Mouse (Mus musculus) skeletal muscle tissue, postnatal 0 days (tissue): ENCODE results near the gene 4921511M17Rik. TPM values are rescaled to one million over a fixed set of nuclear protein-coding genes. Genes with fewer than 3 reads are reported as not detected.

Experiments used
- polyA plus RNA-seq: library from polyadenylated mRNA; unstranded; fragments of >200 nt; fragmentation: Nextera tagmentation; extraction: Ambion mirVana; gene quantifications from 2 replicates; pipeline ENCODE4 v1.2.1, GENCODE M21; 2015

4921511M17Rik gene
- not detected in 2 replicates for polyA plus RNA-seq

GRCm38 (mm10) chrX:154033727-154034126 lies at the start of gene 4921511M17Rik:
Gene 4921511M17Rik (minus strand): TSS chrX:154033827.

GRCm38 (mm10) chrX:154054939-154055338 lies 21.3 kb upstream of the 4921511M17Rik start, which contains the start of gene Gm10057:
Gene Gm10057 (minus strand): TSS chrX:154055039.

DNA sequence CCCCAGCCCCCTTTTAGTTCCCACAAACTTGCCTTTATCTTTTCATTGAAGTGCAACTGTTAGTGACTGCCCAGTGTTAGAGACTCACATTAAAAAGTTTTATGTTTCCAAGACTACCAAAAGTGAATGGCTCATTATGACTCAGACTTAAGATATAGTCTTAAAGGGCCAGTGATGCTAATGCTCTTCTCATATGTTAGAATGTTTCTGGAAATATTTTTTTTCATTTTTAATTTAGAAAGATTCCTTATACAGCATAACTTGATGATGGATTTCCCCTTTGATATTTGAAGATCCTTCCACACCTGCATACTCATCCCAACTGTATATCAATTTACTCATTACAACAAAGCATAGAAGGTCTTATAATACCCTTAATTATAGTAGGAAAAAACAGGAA lies 21.1 kb downstream of the 4921511M17Rik start, which contains the start of gene Samt1:
TSS of gene Samt1 (minus strand) at position 101 of the 400 bp plus-strand sequence.

Other genes with a start within 250 kb of the 4921511M17Rik start
- 2.0 and 2.1 TPM in 2 replicates for gene Spin2c, start 201.6 kb downstream of the 4921511M17Rik start, polyA plus RNA-seq
- not detected in 2 replicates for gene Samt1, start 21.2 kb downstream of the 4921511M17Rik start, polyA plus RNA-seq
- gene Gm10057, start 21.2 kb upstream of the 4921511M17Rik start, polyA plus RNA-seq: not detected in 2 replicates
- gene Gm15140, start 86.9 kb upstream of the 4921511M17Rik start, polyA plus RNA-seq: not detected in 2 replicates